Mouse (Mus musculus): Measurements from ENCODE around the gene Izumo2.

DNA sequence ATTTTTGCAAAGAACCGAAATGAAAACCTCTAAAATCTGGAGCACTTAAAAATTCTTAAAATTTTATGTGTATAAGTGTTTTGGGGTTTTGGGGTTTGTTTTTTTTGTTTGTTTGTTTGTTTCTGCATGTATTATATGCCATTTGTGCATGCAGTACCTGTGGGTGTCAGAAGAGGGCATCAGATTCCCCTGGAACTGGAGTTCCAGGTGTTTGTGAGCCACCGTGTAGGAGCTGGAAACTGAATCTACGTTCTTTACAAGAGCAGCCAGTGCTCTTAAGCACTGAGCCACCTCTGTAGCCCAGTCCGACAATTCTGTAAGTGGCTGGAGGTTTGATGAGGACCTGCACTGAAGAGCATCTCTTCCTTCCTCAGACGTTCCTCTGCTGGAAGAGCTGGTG, 1.3 kb downstream of the Izumo2 start:
- TF ChIP-seq CTCF (conservative IDR thresholded peaks at IDR 0.05 in 1 of 2, IDR thresholded peaks at IDR 0.05 in 1 of 2; ENCODE audit: low read depth in 2 of 2, low read length in 2 of 2) (no peak), USF1 (IDR thresholded peaks at IDR 0.05; ENCODE audit: low read depth, low read length) (no peak), CHD2 (IDR thresholded peaks at IDR 0.05; ENCODE audit: low read length) (no peak), ELF1 (IDR thresholded peaks at IDR 0.05; ENCODE audit: low read depth, low read length) (no peak), MAFK (IDR thresholded peaks at IDR 0.05; ENCODE audit: insufficient replicate concordance, low read length) (no peak), EP300 (IDR thresholded peaks at IDR 0.05; ENCODE audit: low read length) (no peak), MAZ (IDR thresholded peaks at IDR 0.05; ENCODE audit: low read depth, low read length) (no peak), POLR2A (IDR thresholded peaks at IDR 0.05; ENCODE audit: low read depth, low read length) (no peak), TCF12 (IDR thresholded peaks at IDR 0.05; ENCODE audit: low read depth, low read length) (no peak), BHLHE40 (IDR thresholded peaks at IDR 0.05; ENCODE audit: low read depth, low read length) (no peak), NELFE (IDR thresholded peaks at IDR 0.05; ENCODE audit: low read depth, low read length) (no peak), E2F4 (IDR thresholded peaks at IDR 0.05; ENCODE audit: insufficient replicate concordance, low read depth, low read length) (no peak), USF2 (conservative IDR thresholded peaks at IDR 0.05; ENCODE audit: low read depth, low read length) (no peak)
